Mouse (Mus musculus): ENCODE results near the gene Itih1. TPM values are rescaled to one million over a fixed set of nuclear protein-coding genes. Genes with fewer than 3 reads are reported as not detected.

The Itih1 gene
- total and polyA plus RNA-seq, 2 experiments from 2014 or later, result not detected

GRCm38 (mm10) chr14:30912641-30913040 is 30.4 kb downstream of the Itih1 start:
- Histone ChIP-seq H3K9me3 (ENCODE audit: low read length) (no peaks in the 10 kb centered on the region), H3K4me2 (ENCODE audit: low read depth, low read length, poor library complexity, severe bottlenecking) (no peak overlapping the region), H3K27ac (ENCODE audit: low read depth, low read length) (no peak overlapping the region), H3K27me3 (ENCODE audit: insufficient read depth, low read length) (no peaks in the 10 kb centered on the region), H3K36me3 (ENCODE audit: insufficient read depth, low read length) (no peaks in the 10 kb centered on the region), H3K4me1 (ENCODE audit: insufficient read depth, low read length) (no peaks in the 10 kb centered on the region), H3K9ac (replicated peaks; ENCODE audit: low read length, poor library complexity, severe bottlenecking) (no peak overlapping the region), H3K4me3 (ENCODE audit: low read depth, low read length) (no peak overlapping the region)
- no peak for TF ChIP-seq CTCF (IDR thresholded peaks at IDR 0.05)
- 80% methylated on average over 8 of the region's 8 CpGs for WGBS
- ATAC-seq (ENCODE audit: low FRiP score), result no peak
- DNase-seq (ENCODE audit: low spot score), result no peak

GRCm38 (mm10) chr14:30911141-30911540 is 31.9 kb downstream of the Itih1 start:
- H3K4me2 ChIP-seq (ENCODE audit: low read depth, low read length, poor library complexity, severe bottlenecking), result no peak overlapping the region
- no peak overlapping the region for H3K9ac ChIP-seq (replicated peaks; ENCODE audit: low read length, poor library complexity, severe bottlenecking)
- H3K27ac ChIP-seq (ENCODE audit: low read depth, low read length), result no peak overlapping the region
- no peak for ATAC-seq (ENCODE audit: low FRiP score)
- no peak for DNase-seq (ENCODE audit: low spot score)
- no peak overlapping the region for H3K4me3 ChIP-seq (ENCODE audit: low read depth, low read length)
- no peaks in the 10 kb centered on the region for H3K27me3 ChIP-seq (ENCODE audit: insufficient read depth, low read length)
- no peak for TF ChIP-seq CTCF (IDR thresholded peaks at IDR 0.05)
- H3K36me3 ChIP-seq (ENCODE audit: insufficient read depth, low read length), result no peaks in the 10 kb centered on the region
- H3K4me1 ChIP-seq (ENCODE audit: insufficient read depth, low read length), result no peaks in the 10 kb centered on the region
- H3K9me3 ChIP-seq (ENCODE audit: low read length), result no peaks in the 10 kb centered on the region
- WGBS, result 90% methylated on average over 8 of the region's 8 CpGs

GRCm38 (mm10) chr14:30907814-30908265 is 35.2 kb downstream of the Itih1 start:
- ATAC-seq (ENCODE audit: low FRiP score) (no peak), DNase-seq (ENCODE audit: low spot score) (no peak)
- Histone ChIP-seq H3K9ac (replicated peaks; ENCODE audit: low read length, poor library complexity, severe bottlenecking) (no peak overlapping the region), H3K36me3 (ENCODE audit: insufficient read depth, low read length) (no peaks in the 10 kb centered on the region), H3K27ac (ENCODE audit: low read depth, low read length) (no peak overlapping the region), H3K27me3 (ENCODE audit: insufficient read depth, low read length) (no peaks in the 10 kb centered on the region), H3K4me3 (ENCODE audit: low read depth, low read length) (no peak overlapping the region), H3K4me1 (ENCODE audit: insufficient read depth, low read length) (no peaks in the 10 kb centered on the region), H3K9me3 (ENCODE audit: low read length) (no peaks in the 10 kb centered on the region), H3K4me2 (ENCODE audit: low read depth, low read length, poor library complexity, severe bottlenecking) (no peak overlapping the region)
- WGBS, result 93% methylated on average over 3 of the region's 3 CpGs
- no peak for TF ChIP-seq CTCF (IDR thresholded peaks at IDR 0.05)

- DNase-seq (ENCODE audit: low spot score) (no peak), ATAC-seq (ENCODE audit: low FRiP score) (no peak)
- no peaks in the 10 kb centered on the region for H3K9me3 ChIP-seq (ENCODE audit: low read length)
- H3K4me2 ChIP-seq (ENCODE audit: low read depth, low read length, poor library complexity, severe bottlenecking), result no peak overlapping the region
- H3K4me3 ChIP-seq (ENCODE audit: low read depth, low read length), result no peak overlapping the region
- H3K9ac ChIP-seq (replicated peaks; ENCODE audit: low read length, poor library complexity, severe bottlenecking), result no peak overlapping the region
- H3K27ac ChIP-seq (ENCODE audit: low read depth, low read length), result no peak overlapping the region
- whole genome bisulfite sequencing, result 96% methylated on average over 6 of the region's 6 CpGs
- no peaks in the 10 kb centered on the region for H3K4me1 ChIP-seq (ENCODE audit: insufficient read depth, low read length)
- H3K27me3 ChIP-seq (ENCODE audit: insufficient read depth, low read length), result no peaks in the 10 kb centered on the region
- H3K36me3 ChIP-seq (ENCODE audit: insufficient read depth, low read length), result no peaks in the 10 kb centered on the region
- TF ChIP-seq CTCF (IDR thresholded peaks at IDR 0.05), result no peak
Observed at GRCm38 (mm10) chr14:30906001-30906400, 37.1 kb downstream of the Itih1 start.

GRCm38 (mm10) chr14:30904307-30904706 is 38.8 kb downstream of the Itih1 start:
- 78% methylated on average over 8 of the region's 8 CpGs for WGBS
- H3K4me3 ChIP-seq (ENCODE audit: low read depth, low read length), result no peak overlapping the region
- TF ChIP-seq CTCF (IDR thresholded peaks at IDR 0.05), result no peak
- no peak overlapping the region for H3K9ac ChIP-seq (replicated peaks; ENCODE audit: low read length, poor library complexity, severe bottlenecking)
- H3K27me3 ChIP-seq (ENCODE audit: insufficient read depth, low read length), result no peaks in the 10 kb centered on the region
- H3K9me3 ChIP-seq (ENCODE audit: low read length), result no peaks in the 10 kb centered on the region
- H3K4me2 ChIP-seq (ENCODE audit: low read depth, low read length, poor library complexity, severe bottlenecking), result no peak overlapping the region
- no peaks in the 10 kb centered on the region for H3K36me3 ChIP-seq (ENCODE audit: insufficient read depth, low read length)
- ATAC-seq (ENCODE audit: low FRiP score) (no peak), DNase-seq (ENCODE audit: low spot score) (no peak)
- H3K4me1 ChIP-seq (ENCODE audit: insufficient read depth, low read length), result no peaks in the 10 kb centered on the region
- H3K27ac ChIP-seq (ENCODE audit: low read depth, low read length), result no peak overlapping the region

- 73% methylated on average over 3 of the region's 3 CpGs for WGBS
- DNase-seq (ENCODE audit: low spot score) (no peak), ATAC-seq (ENCODE audit: low FRiP score) (no peak)
- Histone ChIP-seq H3K9me3 (ENCODE audit: low read length) (no peaks in the 10 kb centered on the region), H3K4me1 (ENCODE audit: insufficient read depth, low read length) (no peaks in the 10 kb centered on the region), H3K36me3 (ENCODE audit: insufficient read depth, low read length) (no peaks in the 10 kb centered on the region), H3K27me3 (ENCODE audit: insufficient read depth, low read length) (no peaks in the 10 kb centered on the region), H3K4me3 (ENCODE audit: low read depth, low read length) (no peak overlapping the region), H3K9ac (replicated peaks; ENCODE audit: low read length, poor library complexity, severe bottlenecking) (no peak overlapping the region), H3K4me2 (ENCODE audit: low read depth, low read length, poor library complexity, severe bottlenecking) (no peak overlapping the region), H3K27ac (ENCODE audit: low read depth, low read length) (no peak overlapping the region)
- no peak for TF ChIP-seq CTCF (IDR thresholded peaks at IDR 0.05)
Observed at GRCm38 (mm10) chr14:30903036-30903435, 40.1 kb downstream of the Itih1 start.

All from midbrain, postnatal 0 days (tissue).